Mouse (Mus musculus): ENCODE data around the gene Tmem19. TPM values are rescaled to one million over a fixed set of nuclear protein-coding genes. Genes with fewer than 3 reads are reported as not detected.

The Tmem19 gene
- polyA plus RNA-seq, 1 experiment from 2014 or later, result 35.5 TPM

Other genes starting within 250 kb of the Tmem19 start
- not detected in 2 replicates for gene Tph2, start 177.5 kb downstream of the Tmem19 start, polyA plus RNA-seq (2014; fragmentation: Nextera tagmentation; extraction: Ambion mirVana)
- gene Tbc1d15, start 111.0 kb downstream of the Tmem19 start, polyA plus RNA-seq (2014; fragmentation: Nextera tagmentation; extraction: Ambion mirVana), result 37.4 and 67.5 TPM in 2 replicates
- gene Rab21, start 46.9 kb downstream of the Tmem19 start, polyA plus RNA-seq (2014; fragmentation: Nextera tagmentation; extraction: Ambion mirVana), result 9.4 and 10.9 TPM in 2 replicates
- 21.5 and 25.1 TPM in 2 replicates for gene Thap2, start 21.9 kb upstream of the Tmem19 start, polyA plus RNA-seq (2014; fragmentation: Nextera tagmentation; extraction: Ambion mirVana)
- gene Zfc3h1, start 22.5 kb upstream of the Tmem19 start, polyA plus RNA-seq (2014; fragmentation: Nextera tagmentation; extraction: Ambion mirVana), result 29.2 and 31.1 TPM in 2 replicates
- 0.37 TPM in 1 of 2 replicates, not detected in the other for gene A930009A15Rik, start 207.5 kb upstream of the Tmem19 start, polyA plus RNA-seq (2014; fragmentation: Nextera tagmentation; extraction: Ambion mirVana)
- gene Lgr5, start 225.3 kb upstream of the Tmem19 start, polyA plus RNA-seq (2014; fragmentation: Nextera tagmentation; extraction: Ambion mirVana), result 5.8 and 8.0 TPM in 2 replicates